Mouse (Mus musculus): ENCODE data around the gene Fat2.

GRCm38 (mm10) chr11:55216061-55216460 is 120.3 kb downstream of the Fat2 start:
- TF ChIP-seq CTCF (IDR thresholded peaks at IDR 0.05; ENCODE audit: low read depth) (no peak), EP300 (IDR thresholded peaks at IDR 0.05; ENCODE audit: low read depth) (no peak)

All from liver, postnatal 0 days (tissue).